Mouse (Mus musculus) kidney, adult 2 months (tissue): Measurements from ENCODE around the gene Eif3g.

ENCODE experiments used
- CTCF ChIP-seq: fragments of 200-500 bp; conservative IDR thresholded peaks from 2 replicates; pipeline ENCODE4 v1.5.1; 2011; ENCODE audit warnings: low read depth, mild to moderate bottlenecking, control low read depth, low read length, moderate library complexity, mixed read lengths; ENCODE audit not compliant: insufficient read depth, insufficient read length
- POLR2A ChIP-seq: fragments of 200-500 bp; IDR thresholded peaks from one replicate; pipeline ENCODE4 v1.6.1; 2011; ENCODE audit warnings: low read depth, low read length, control low read depth

GRCm38 (mm10) chr9:20890411-20890810, 8.0 kb downstream of the Eif3g start:
- TF ChIP-seq CTCF, result no peak
- no peak for TF ChIP-seq POLR2A
